Mouse (Mus musculus) erythroblast, embryonic 14.5 days (primary cell): ENCODE data around the gene Plek2.

Experiments
- GATA1 ChIP-seq: IDR thresholded peaks from 2 replicates; pipeline ENCODE4 v1.6.1; 2012; ENCODE audit warnings: low read length, inconsistent platforms, mixed read lengths
- TAL1 ChIP-seq: IDR thresholded peaks from 3 replicates; pipeline ENCODE4 v1.6.1; 2012; ENCODE audit warnings: low read length, inconsistent platforms, mixed read lengths

DNA sequence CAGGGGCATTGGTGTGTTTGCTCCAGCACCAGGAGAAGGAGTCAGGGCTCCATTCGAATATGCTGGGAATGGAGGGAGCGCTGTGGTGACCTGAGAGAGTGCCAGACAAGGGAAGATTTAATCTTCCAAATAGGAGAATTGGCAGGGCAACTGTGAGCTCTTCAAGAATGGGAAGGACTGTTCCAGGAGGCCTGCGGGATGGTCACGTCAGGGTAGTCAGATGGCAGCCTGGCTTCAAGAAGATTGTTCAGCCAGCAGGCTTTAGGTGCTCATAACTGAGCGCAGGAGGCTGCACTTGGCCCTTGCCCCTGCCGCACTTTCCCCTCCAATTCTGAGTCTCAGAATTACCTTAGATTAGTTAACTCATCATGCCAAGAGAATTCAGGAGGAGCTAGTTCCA lies 36.2 kb upstream of the Plek2 start:
- no peak for TF ChIP-seq GATA1
- TF ChIP-seq TAL1, result no peak
